Mouse (Mus musculus): ENCODE measurements around the gene Rplp0. TPM values are rescaled to one million over a fixed set of nuclear protein-coding genes. Genes with fewer than 3 reads are reported as not detected.

Rplp0 gene
- polyA plus RNA-seq, 1 experiment: 3,361 TPM

DNA sequence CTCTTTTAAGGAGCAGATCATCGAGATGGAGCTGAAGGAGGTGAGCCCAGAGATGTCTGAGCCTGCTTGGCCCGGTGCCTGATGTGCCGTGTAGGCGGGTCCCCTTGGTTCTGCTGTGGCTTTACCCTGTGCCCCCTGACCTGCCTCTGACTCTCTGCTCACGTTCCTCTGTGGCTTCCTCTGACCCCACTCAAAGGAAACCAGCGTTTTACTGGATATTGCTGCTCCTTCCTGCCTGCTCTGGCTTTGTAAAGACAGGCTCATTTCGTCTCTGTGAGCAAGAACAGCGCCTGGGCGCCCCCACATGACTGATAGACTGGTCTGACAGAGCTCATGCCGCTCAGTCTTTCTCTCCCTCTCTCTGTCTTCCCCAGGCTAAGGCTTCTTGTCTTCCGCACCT is 31.8 kb downstream of the Rplp0 start:
- Histone ChIP-seq H3ac (ENCODE audit: control insufficient read depth, insufficient read length) (no peak overlapping the region), H3K4me2 (ENCODE audit: low read depth) (no peak overlapping the region), H3K36me3 (ENCODE audit: control insufficient read depth, insufficient read depth) (peaks cover 27% of the 10 kb centered on the region), H3K79me2 (ENCODE audit: control insufficient read depth, insufficient read depth) (no peaks in the 10 kb centered on the region), H3K27me3 (ENCODE audit: control insufficient read depth, insufficient read depth, insufficient read length) (no peaks in the 10 kb centered on the region), H3K4me3 (no peak overlapping the region)
- TF ChIP-seq POLR2A (IDR thresholded peaks at IDR 0.05; ENCODE audit: insufficient read length, low read depth): no peak
- no peak for TF ChIP-seq MYOG (IDR thresholded peaks at IDR 0.05; ENCODE audit: control insufficient read depth in 1 of 3, insufficient read depth in 1 of 3, insufficient read length in 2 of 3, low read depth in 2 of 3)
- TF ChIP-seq REST (IDR thresholded peaks at IDR 0.05; ENCODE audit: insufficient read depth, insufficient read length): no peak
- no peak for TF ChIP-seq SRF (IDR thresholded peaks at IDR 0.05; ENCODE audit: control insufficient read depth, insufficient read length, low read depth)
- no peak for TF ChIP-seq TCF12 (IDR thresholded peaks at IDR 0.05; ENCODE audit: insufficient read depth, poor library complexity, severe bottlenecking)
- no peak for TF ChIP-seq TCF3 (IDR thresholded peaks at IDR 0.05; ENCODE audit: insufficient read length, low read depth)

DNA sequence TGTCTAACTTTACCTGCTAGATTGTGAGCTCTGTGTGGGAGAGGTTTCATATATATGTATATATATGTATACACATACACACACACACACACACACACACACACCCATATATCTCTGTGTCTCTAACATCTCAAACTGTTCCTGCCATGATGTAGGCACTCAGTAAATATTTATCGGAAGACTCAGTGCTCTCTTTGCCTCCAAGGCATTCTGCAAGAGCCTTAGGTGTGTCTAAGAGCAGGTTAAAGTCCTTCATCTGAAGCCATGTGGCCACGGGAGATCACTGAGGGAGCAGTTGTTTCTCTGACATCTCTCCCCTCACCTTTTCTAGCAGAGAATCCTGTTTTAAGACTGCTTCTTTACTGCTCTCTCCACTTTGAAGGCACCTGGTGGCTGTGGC is 32.2 kb downstream of the Rplp0 start:
- H3K36me3 ChIP-seq (ENCODE audit: control insufficient read depth, insufficient read depth): peaks cover 32% of the 10 kb centered on the region
- no peak overlapping the region for H3K4me3 ChIP-seq
- no peak overlapping the region for H3K4me2 ChIP-seq (ENCODE audit: low read depth)
- H3ac ChIP-seq (ENCODE audit: control insufficient read depth, insufficient read length): no peak overlapping the region
- no peaks in the 10 kb centered on the region for H3K79me2 ChIP-seq (ENCODE audit: control insufficient read depth, insufficient read depth)
- H3K27me3 ChIP-seq (ENCODE audit: control insufficient read depth, insufficient read depth, insufficient read length): no peaks in the 10 kb centered on the region
- TF ChIP-seq POLR2A (IDR thresholded peaks at IDR 0.05; ENCODE audit: insufficient read length, low read depth) (no peak), CEBPB (IDR thresholded peaks at IDR 0.05; ENCODE audit: insufficient read depth, poor library complexity, severe bottlenecking) (no peak), MYOG (IDR thresholded peaks at IDR 0.05; ENCODE audit: control insufficient read depth in 1 of 3, insufficient read depth in 1 of 3, insufficient read length in 2 of 3, low read depth in 2 of 3) (no peak), SRF (IDR thresholded peaks at IDR 0.05; ENCODE audit: control insufficient read depth, insufficient read length, low read depth) (no peak), POLR2AphosphoS2 (IDR thresholded peaks at IDR 0.05; ENCODE audit: insufficient read length, low read depth) (no peak), REST (IDR thresholded peaks at IDR 0.05; ENCODE audit: insufficient read depth, insufficient read length) (no peak), MAX (IDR thresholded peaks at IDR 0.05; ENCODE audit: low read depth) (no peak), USF1 (IDR thresholded peaks at IDR 0.05; ENCODE audit: low read depth) (no peak), E2F4 (IDR thresholded peaks at IDR 0.05; ENCODE audit: insufficient read depth) (no peak), MYOD1 (IDR thresholded peaks at IDR 0.05; ENCODE audit: control insufficient read depth in 1 of 3, insufficient read length in 2 of 3, low read depth in 2 of 3) (no peak), TCF12 (IDR thresholded peaks at IDR 0.05; ENCODE audit: insufficient read depth, poor library complexity, severe bottlenecking) (no peak), TCF3 (IDR thresholded peaks at IDR 0.05; ENCODE audit: insufficient read length, low read depth) (no peak)

DNA sequence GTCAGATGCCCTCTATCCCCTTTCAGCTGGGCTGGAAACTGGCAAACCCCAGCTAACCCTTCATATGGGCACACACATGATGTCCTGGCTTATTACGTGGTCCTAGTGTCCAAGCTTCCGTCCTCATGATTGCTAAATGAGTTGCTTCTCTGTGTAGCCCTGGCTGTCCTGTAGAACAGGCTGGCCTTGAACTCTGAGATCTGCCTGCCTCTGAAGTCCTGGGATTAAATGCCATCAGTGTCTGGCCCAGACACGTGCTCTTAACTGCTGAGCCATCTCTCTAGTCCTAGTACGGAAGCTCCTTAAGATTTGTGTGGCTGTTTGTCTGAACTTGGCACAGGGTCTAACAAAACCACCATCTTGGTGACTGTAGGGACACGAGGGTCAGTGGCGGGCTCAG is 44.3 kb downstream of the Rplp0 start:
- Histone ChIP-seq H3K79me2 (ENCODE audit: control insufficient read depth, insufficient read depth) (no peaks in the 10 kb centered on the region), H3K4me2 (ENCODE audit: low read depth) (no peak overlapping the region), H3K36me3 (ENCODE audit: control insufficient read depth, insufficient read depth) (peaks cover 19% of the 10 kb centered on the region), H3K27me3 (ENCODE audit: control insufficient read depth, insufficient read depth, insufficient read length) (no peaks in the 10 kb centered on the region), H3K4me3 (no peak overlapping the region), H3ac (ENCODE audit: control insufficient read depth, insufficient read length) (no peak overlapping the region)
- TF ChIP-seq TCF12 (IDR thresholded peaks at IDR 0.05; ENCODE audit: insufficient read depth, poor library complexity, severe bottlenecking) (no peak), POLR2A (IDR thresholded peaks at IDR 0.05; ENCODE audit: insufficient read length, low read depth) (no peak)

DNA sequence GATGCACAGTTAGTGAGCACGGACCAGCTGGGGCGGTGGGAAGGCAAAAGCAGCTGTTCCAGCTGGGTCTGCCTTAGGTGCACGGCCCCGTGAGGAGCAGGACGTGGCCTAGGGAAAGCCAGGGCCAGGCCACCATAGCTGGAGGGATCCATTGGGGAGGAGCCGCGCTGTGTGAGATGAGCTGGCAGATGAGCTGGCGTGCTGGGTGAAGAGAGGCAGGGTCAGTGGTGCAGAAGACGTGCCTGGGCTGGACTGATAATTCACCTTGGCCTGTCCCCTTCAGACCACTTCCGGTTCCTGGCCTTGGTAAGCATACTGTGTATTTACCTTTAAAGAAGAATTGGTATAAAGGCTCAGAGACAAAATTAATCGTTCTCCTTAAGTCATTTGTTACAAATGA is 52.3 kb downstream of the Rplp0 start:
- no peak overlapping the region for H3ac ChIP-seq (ENCODE audit: control insufficient read depth, insufficient read length)
- H3K4me2 ChIP-seq (ENCODE audit: low read depth): no peak overlapping the region
- peaks cover 18% of the 10 kb centered on the region for H3K36me3 ChIP-seq (ENCODE audit: control insufficient read depth, insufficient read depth)
- TF ChIP-seq USF1 (IDR thresholded peaks at IDR 0.05; ENCODE audit: low read depth) (no peak), REST (IDR thresholded peaks at IDR 0.05; ENCODE audit: insufficient read depth, insufficient read length) (no peak), SRF (IDR thresholded peaks at IDR 0.05; ENCODE audit: control insufficient read depth, insufficient read length, low read depth) (no peak), MAX (IDR thresholded peaks at IDR 0.05; ENCODE audit: low read depth) (no peak), TCF3 (IDR thresholded peaks at IDR 0.05; ENCODE audit: insufficient read length, low read depth) (no peak), MYOG (IDR thresholded peaks at IDR 0.05; ENCODE audit: control insufficient read depth in 1 of 3, insufficient read depth in 1 of 3, insufficient read length in 2 of 3, low read depth in 2 of 3) (no peak), TCF12 (IDR thresholded peaks at IDR 0.05; ENCODE audit: insufficient read depth, poor library complexity, severe bottlenecking) (no peak), E2F4 (IDR thresholded peaks at IDR 0.05; ENCODE audit: insufficient read depth) (no peak), CEBPB (IDR thresholded peaks at IDR 0.05; ENCODE audit: insufficient read depth, poor library complexity, severe bottlenecking) (no peak), POLR2A (IDR thresholded peaks at IDR 0.05; ENCODE audit: insufficient read length, low read depth) (no peak), MYOD1 (IDR thresholded peaks at IDR 0.05; ENCODE audit: control insufficient read depth in 1 of 3, insufficient read length in 2 of 3, low read depth in 2 of 3) (no peak), POLR2AphosphoS2 (IDR thresholded peaks at IDR 0.05; ENCODE audit: insufficient read length, low read depth) (no peak)
- H3K79me2 ChIP-seq (ENCODE audit: control insufficient read depth, insufficient read depth): no peaks in the 10 kb centered on the region
- no peaks in the 10 kb centered on the region for H3K27me3 ChIP-seq (ENCODE audit: control insufficient read depth, insufficient read depth, insufficient read length)
- H3K4me3 ChIP-seq: no peak overlapping the region

Other genes starting within 250 kb of the Rplp0 start
- 52.0 TPM for gene Srsf9, start 232.3 kb upstream of the Rplp0 start, polyA plus RNA-seq (2012; fragmentation: generic; extraction: Trizol)
- gene Gatc, start 218.3 kb upstream of the Rplp0 start, polyA plus RNA-seq (2012; fragmentation: generic; extraction: Trizol): 8.1 TPM
- 35.2 TPM for gene Triap1, start 218.2 kb upstream of the Rplp0 start, polyA plus RNA-seq (2012; fragmentation: generic; extraction: Trizol)
- 2,023 TPM for gene Cox6a1, start 210.5 kb upstream of the Rplp0 start, polyA plus RNA-seq (2012; fragmentation: generic; extraction: Trizol)
- gene Msi1, start 129.9 kb upstream of the Rplp0 start, polyA plus RNA-seq (2012; fragmentation: generic; extraction: Trizol): 0.31 TPM
- not detected for gene Pla2g1b, start 93.2 kb upstream of the Rplp0 start, polyA plus RNA-seq (2012; fragmentation: generic; extraction: Trizol)
- 13.6 TPM for gene Sirt4, start 74.7 kb upstream of the Rplp0 start, polyA plus RNA-seq (2012; fragmentation: generic; extraction: Trizol)
- gene Pxn, start 52.8 kb upstream of the Rplp0 start, polyA plus RNA-seq (2012; fragmentation: generic; extraction: Trizol): 120 TPM
- gene Gcn1l1, start 5.8 kb downstream of the Rplp0 start, polyA plus RNA-seq (2012; fragmentation: generic; extraction: Trizol): 49.4 TPM
- 44.8 TPM for gene Rab35, start 72.4 kb downstream of the Rplp0 start, polyA plus RNA-seq (2012; fragmentation: generic; extraction: Trizol)
- gene Bicdl1, start 172.2 kb downstream of the Rplp0 start, polyA plus RNA-seq (2012; fragmentation: generic; extraction: Trizol): 2.8 TPM